Mouse (Mus musculus) heart, postnatal 0 days (tissue): Measurements from ENCODE around the gene Map4k5. TPM values are rescaled to one million over a fixed set of nuclear protein-coding genes. Genes with fewer than 3 reads are reported as not detected.

ENCODE experiments used
- ATAC-seq: fragments of 200-750 bp; cut with Nextera tagmentation; 2 replicates; pipeline ENCODE4 v1.8.0; 2017; ENCODE audit warnings: low read depth, moderate number of reproducible peaks, moderate library complexity; ENCODE audit not compliant: insufficient read depth
- DNase-seq: peaks from one replicate; pipeline ENCODE4 v3.0.0-alpha.2; 2016; ENCODE audit warnings: low spot score
- H3K27ac ChIP-seq: fragments of 300-500 bp; sonication (generic); 2 replicates; pipeline ENCODE4 v1.5.1; 2014; ENCODE audit warnings: low read depth, mild to moderate bottlenecking
- H3K27me3 ChIP-seq: fragments of 300-500 bp; sonication (generic); 2 replicates; pipeline ENCODE4 v1.6.1; 2014; ENCODE audit warnings: low read length, mixed read lengths; ENCODE audit not compliant: control insufficient read depth, insufficient read depth
- H3K36me3 ChIP-seq: fragments of 300-500 bp; sonication (generic); replicated peaks from 2 replicates; pipeline ENCODE4 v1.6.1; 2014; ENCODE audit warnings: low read length, mixed read lengths; ENCODE audit not compliant: control insufficient read depth, insufficient read depth
- H3K4me1 ChIP-seq: fragments of 300-500 bp; sonication (generic); 2 replicates; pipeline ENCODE4 v1.6.1; 2014; ENCODE audit warnings: antibody characterized with exemption; ENCODE audit not compliant: control insufficient read depth, insufficient read depth
- H3K4me2 ChIP-seq: fragments of 300-500 bp; sonication (generic); 2 replicates; pipeline ENCODE4 v1.6.1; 2014; ENCODE audit warnings: low read depth, mild to moderate bottlenecking, low read length, moderate library complexity
- H3K4me3 ChIP-seq: fragments of 300-500 bp; sonication (generic); 2 replicates; pipeline ENCODE4 v1.5.1; 2014; ENCODE audit warnings: low read depth, low read length
- H3K9ac ChIP-seq: fragments of 300-500 bp; sonication (generic); replicated peaks from 2 replicates; pipeline ENCODE4 v1.6.1; 2014; ENCODE audit warnings: low read depth, low read length, mixed read lengths
- H3K9me3 ChIP-seq: fragments of 300-500 bp; sonication (generic); replicated peaks from 2 replicates; pipeline ENCODE4 v1.6.1; 2016; ENCODE audit warnings: low read length; ENCODE audit not compliant: control insufficient read depth
- CTCF ChIP-seq: IDR thresholded peaks from 2 replicates; pipeline ENCODE4 v1.5.1; 2016; ENCODE audit warnings: antibody characterized with exemption, control low read depth, low read depth
- EP300 ChIP-seq: IDR thresholded peaks from 2 replicates; pipeline ENCODE4 v1.6.1; 2016; ENCODE audit warnings: antibody characterized with exemption, low read depth
- WGBS: fragments of 180-500 bp; shearing (Covaris S2); extraction: QIAGEN DNeasy Blood & Tissue Kit; methylation state at CpG from one replicate; pipeline ENCODE4 v1.1.7; 2014; 5-methylcytosine and 5-hydroxymethylcytosine counted together
- polyA plus RNA-seq: library from polyadenylated mRNA; unstranded; fragments of >200 nt; fragmentation: Nextera tagmentation; extraction: Ambion mirVana; gene quantifications from 2 replicates; pipeline ENCODE4 v1.2.1, GENCODE M21; 2015
- total RNA-seq: library from RNA; depleted of rRNA; stranded (reverse); fragments of >200 nt; gene quantifications from 2 replicates; pipeline ENCODE4 v1.2.3, GENCODE M21; 2014; ENCODE audit warnings: low replicate concordance

Map4k5 gene
- total and polyA plus RNA-seq, 2 experiments from 2014 or later: 20.2 to 55.8 TPM

GRCm38 (mm10) chr12:69789766-69790529, 103.1 kb downstream of the Map4k5 start:
- DNase-seq: no peak
- Histone ChIP-seq H3K27me3 (no peaks in the 10 kb centered on the region), H3K9me3 (no peaks in the 10 kb centered on the region), H3K27ac (no peak overlapping the region), H3K4me2 (peak overlapping the region; percentile 97), H3K4me1 (no peaks in the 10 kb centered on the region; the same call in 1 of the 2 replicates), H3K36me3 (no peaks in the 10 kb centered on the region), H3K4me3 (peak overlapping the region; percentile 73), H3K9ac (peak overlapping the region; percentile 58)
- 45% methylated on average over 27 of the region's 27 CpGs for WGBS
- no peak for ATAC-seq
- TF ChIP-seq EP300: no peak
- TF ChIP-seq CTCF: no peak

DNA sequence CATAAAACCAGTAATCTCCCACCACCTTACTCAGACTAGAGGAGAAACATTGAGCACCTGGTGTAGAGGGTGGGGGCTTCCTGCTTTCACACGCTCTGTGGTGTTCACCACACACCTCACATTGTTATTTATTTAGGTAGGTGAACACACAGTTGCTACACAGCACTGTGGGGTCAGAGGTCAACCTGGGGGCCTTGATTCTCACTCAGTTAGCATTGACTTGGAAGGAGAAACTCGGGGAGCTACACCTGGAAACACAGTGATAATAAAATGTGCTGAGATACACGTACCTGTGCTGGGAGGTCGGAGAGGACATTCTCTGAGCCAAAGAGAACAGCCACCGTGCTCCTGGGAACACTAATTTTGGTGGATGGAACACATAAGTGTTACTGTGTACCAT, 104.6 kb downstream of the Map4k5 start:
- TF ChIP-seq EP300: no peak
- TF ChIP-seq CTCF: no peak
- no peaks in the 10 kb centered on the region; the same call in 1 of the 2 replicates for H3K4me1 ChIP-seq
- no peaks in the 10 kb centered on the region for H3K9me3 ChIP-seq
- WGBS: 90% methylated on average over 5 of the region's 5 CpGs
- H3K4me2 ChIP-seq: no peak overlapping the region
- no peak overlapping the region for H3K9ac ChIP-seq
- no peaks in the 10 kb centered on the region for H3K36me3 ChIP-seq
- ATAC-seq (no peak), DNase-seq (no peak)
- H3K27ac ChIP-seq: no peak overlapping the region
- no peak overlapping the region for H3K4me3 ChIP-seq
- H3K27me3 ChIP-seq: no peaks in the 10 kb centered on the region

DNA sequence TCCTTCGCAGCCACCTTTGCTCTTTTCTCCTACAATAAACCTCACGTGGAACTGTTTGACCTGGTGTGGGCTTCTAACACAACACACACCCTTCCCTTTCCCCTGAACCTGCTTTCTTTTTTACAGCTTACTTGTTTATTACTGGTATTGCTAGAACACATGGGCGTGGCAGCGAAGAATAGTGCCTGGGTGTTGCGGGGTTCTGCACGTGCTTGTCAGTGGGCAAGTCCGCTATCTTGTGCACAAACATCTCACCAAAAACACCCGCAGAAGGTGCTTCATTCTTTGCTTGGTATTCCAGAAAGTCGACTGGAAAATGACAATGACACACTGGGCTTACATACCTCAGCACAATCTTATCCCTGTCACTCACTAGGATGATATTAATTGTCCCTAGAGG, 107.5 kb downstream of the Map4k5 start:
- ATAC-seq (no peak), DNase-seq (no peak)
- TF ChIP-seq CTCF (no peak), EP300 (no peak)
- Histone ChIP-seq H3K4me2 (no peak overlapping the region), H3K4me3 (no peak overlapping the region), H3K27me3 (no peaks in the 10 kb centered on the region), H3K9ac (no peak overlapping the region), H3K4me1 (peaks cover 6% of the 10 kb centered on the region), H3K27ac (no peak overlapping the region), H3K9me3 (no peaks in the 10 kb centered on the region), H3K36me3 (no peaks in the 10 kb centered on the region)
- WGBS: 81% methylated on average over 9 of the region's 9 CpGs

DNA sequence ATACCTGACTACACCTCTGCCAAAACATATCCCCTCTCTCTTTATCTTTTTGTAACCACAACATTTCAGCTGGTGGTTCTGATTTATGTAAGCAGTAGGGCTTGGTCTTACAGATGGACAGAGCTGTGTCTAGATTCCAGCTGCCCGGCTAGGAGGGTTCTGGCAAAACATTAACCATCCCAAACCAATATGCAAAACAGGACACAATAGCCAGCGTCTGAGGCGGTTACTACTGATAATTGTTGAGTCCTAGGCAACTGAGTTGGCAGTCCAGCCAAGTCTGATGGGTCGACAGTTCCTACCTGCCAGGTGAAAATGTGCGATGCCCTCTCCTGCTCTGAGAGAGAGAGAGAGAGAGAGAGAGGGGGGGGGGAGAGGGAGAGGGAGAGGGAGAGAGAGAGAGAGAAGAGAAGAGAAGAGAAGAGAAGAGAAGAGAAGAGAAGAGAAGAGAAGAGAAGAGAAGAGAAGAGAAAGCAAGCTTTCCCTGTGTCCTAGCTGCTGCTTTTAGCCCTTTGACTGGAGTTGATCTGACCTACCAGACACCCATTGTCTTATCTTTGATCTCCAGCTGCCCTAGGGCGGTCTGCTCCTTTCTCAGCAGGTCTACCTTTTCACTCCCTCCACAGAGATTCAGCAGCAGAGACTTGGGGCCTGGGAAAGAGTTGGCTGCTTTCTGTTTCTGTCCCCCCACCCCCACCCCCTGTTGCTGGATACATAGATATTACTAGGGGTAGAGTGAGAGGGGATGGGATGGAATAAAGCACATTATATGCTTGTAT, 109.6 kb downstream of the Map4k5 start:
- no peak overlapping the region for H3K9ac ChIP-seq
- no peak overlapping the region for H3K4me3 ChIP-seq
- 63% methylated on average over 6 of the region's 6 CpGs for WGBS
- no peaks in the 10 kb centered on the region for H3K27me3 ChIP-seq
- H3K36me3 ChIP-seq: no peaks in the 10 kb centered on the region
- ATAC-seq (no peak), DNase-seq (no peak)
- no peaks in the 10 kb centered on the region for H3K9me3 ChIP-seq
- TF ChIP-seq CTCF (no peak), EP300 (no peak)
- no peak overlapping the region for H3K4me2 ChIP-seq
- H3K4me1 ChIP-seq: peaks cover 6% of the 10 kb centered on the region
- H3K27ac ChIP-seq: no peak overlapping the region

- no peak overlapping the region for H3K4me3 ChIP-seq
- no peak overlapping the region for H3K9ac ChIP-seq
- no peak for TF ChIP-seq EP300
- no peaks in the 10 kb centered on the region for H3K27me3 ChIP-seq
- 49% methylated on average over 10 of the region's 10 CpGs for WGBS
- H3K36me3 ChIP-seq: no peaks in the 10 kb centered on the region
- ATAC-seq (peak; percentile 72), DNase-seq (peak; percentile 38)
- no peaks in the 10 kb centered on the region for H3K9me3 ChIP-seq
- peaks cover 12% of the 10 kb centered on the region for H3K4me1 ChIP-seq
- peak overlapping the region; percentile 57 for H3K27ac ChIP-seq
- 0 out of 2 replicates have a peak overlapping the region, but pooled peaks have one; percentile 3 for H3K4me2 ChIP-seq
Observed at GRCm38 (mm10) chr12:69781935-69782650, 110.9 kb downstream of the Map4k5 start.
